Mouse (Mus musculus): ENCODE data around the gene Zcchc24. TPM values are rescaled to one million over a fixed set of nuclear protein-coding genes. Genes with fewer than 3 reads are reported as not detected.
A peak's percentile ranks its signal among the peaks of the same experiment; 100 is the strongest.

The Zcchc24 gene
- polyA plus RNA-seq, 1 experiment from 2014 or later, result 19.3 TPM

GRCm38 (mm10) chr14:25794331-25794730 is 25.5 kb upstream of the Zcchc24 start:
- WGBS, result 91% methylated on average over 2 of the region's 2 CpGs
- H3K36me3 ChIP-seq (ENCODE audit: insufficient read depth, low read length), result no peaks in the 10 kb centered on the region

GRCm38 (mm10) chr14:25790768-25791302 is 22.0 kb upstream of the Zcchc24 start:
- DNase-seq (ENCODE audit: low spot score), result peak; percentile 89
- peak; percentile 22; the same call in 1 of the 2 replicates for ATAC-seq

More at GRCm38 (mm10) chr14:25794331-25794730, 25.5 kb upstream of the Zcchc24 start:
- DNase-seq (ENCODE audit: low spot score) (no peak), ATAC-seq (no peak)
- Histone ChIP-seq H3K9me3 (ENCODE audit: low read length) (no peaks in the 10 kb centered on the region), H3K4me2 (replicated peaks; ENCODE audit: low read depth, low read length) (no peak overlapping the region), H3K9ac (replicated peaks; ENCODE audit: low read depth) (no peak overlapping the region), H3K27ac (ENCODE audit: low read length) (no peak overlapping the region), H3K4me3 (ENCODE audit: low read depth, low read length) (no peak overlapping the region), H3K27me3 (replicated peaks; ENCODE audit: insufficient read depth, low read length) (no peaks in the 10 kb centered on the region), H3K4me1 (ENCODE audit: insufficient read depth, low read depth, low read length) (no peaks in the 10 kb centered on the region)
- TF ChIP-seq CTCF (IDR thresholded peaks at IDR 0.05) (no peak), EP300 (IDR thresholded peaks at IDR 0.05) (no peak)

DNA sequence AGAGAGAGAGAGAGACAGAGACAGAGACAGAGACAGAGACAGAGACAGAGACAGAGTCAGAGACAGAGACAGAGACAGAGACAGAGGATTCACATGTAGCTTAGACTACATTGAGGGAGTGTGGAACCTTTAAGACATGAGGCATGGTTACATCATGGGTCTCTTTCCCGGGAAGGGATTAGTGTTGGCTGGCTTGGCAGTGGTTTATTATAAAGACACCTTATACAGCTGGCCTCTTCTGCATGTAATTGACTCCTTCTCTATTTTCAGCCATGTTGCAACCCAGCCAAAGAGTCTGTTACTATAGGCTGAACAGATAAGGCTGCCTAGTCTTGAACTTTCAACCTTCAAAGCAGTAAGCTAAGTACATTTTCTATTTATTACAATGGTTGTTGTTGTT is 21.1 kb upstream of the Zcchc24 start:
- 54% methylated on average over 1 of the region's 1 CpGs for WGBS
- no peaks in the 10 kb centered on the region for H3K9me3 ChIP-seq (ENCODE audit: low read length)
- TF ChIP-seq CTCF (IDR thresholded peaks at IDR 0.05) (no peak), EP300 (IDR thresholded peaks at IDR 0.05) (no peak)
- no peaks in the 10 kb centered on the region for H3K27me3 ChIP-seq (replicated peaks; ENCODE audit: insufficient read depth, low read length)
- peaks cover 3% of the 10 kb centered on the region; the same call in 1 of the 2 replicates for H3K4me1 ChIP-seq (ENCODE audit: insufficient read depth, low read depth, low read length)
- H3K27ac ChIP-seq (ENCODE audit: low read length), result no peak overlapping the region
- no peak overlapping the region for H3K4me3 ChIP-seq (ENCODE audit: low read depth, low read length)
- no peaks in the 10 kb centered on the region for H3K36me3 ChIP-seq (ENCODE audit: insufficient read depth, low read length)
- DNase-seq (ENCODE audit: low spot score) (peak; percentile 47), ATAC-seq (no peak)
- no peak overlapping the region for H3K4me2 ChIP-seq (replicated peaks; ENCODE audit: low read depth, low read length)
- no peak overlapping the region for H3K9ac ChIP-seq (replicated peaks; ENCODE audit: low read depth)

More at GRCm38 (mm10) chr14:25790768-25791302, 22.0 kb upstream of the Zcchc24 start:
- Histone ChIP-seq H3K4me2 (replicated peaks; ENCODE audit: low read depth, low read length) (no peak overlapping the region), H3K27me3 (replicated peaks; ENCODE audit: insufficient read depth, low read length) (no peaks in the 10 kb centered on the region), H3K36me3 (ENCODE audit: insufficient read depth, low read length) (no peaks in the 10 kb centered on the region), H3K9me3 (ENCODE audit: low read length) (no peaks in the 10 kb centered on the region), H3K27ac (ENCODE audit: low read length) (peak overlapping the region; percentile 44), H3K9ac (replicated peaks; ENCODE audit: low read depth) (no peak overlapping the region), H3K4me3 (ENCODE audit: low read depth, low read length) (no peak overlapping the region), H3K4me1 (ENCODE audit: insufficient read depth, low read depth, low read length) (peaks cover 3% of the 10 kb centered on the region; the same call in 1 of the 2 replicates)
- no peak for TF ChIP-seq CTCF (IDR thresholded peaks at IDR 0.05)
- peak; percentile 31; the same call in 1 of the 2 replicates for TF ChIP-seq EP300 (IDR thresholded peaks at IDR 0.05)
- 34% methylated on average over 6 of the region's 6 CpGs for WGBS

DNA sequence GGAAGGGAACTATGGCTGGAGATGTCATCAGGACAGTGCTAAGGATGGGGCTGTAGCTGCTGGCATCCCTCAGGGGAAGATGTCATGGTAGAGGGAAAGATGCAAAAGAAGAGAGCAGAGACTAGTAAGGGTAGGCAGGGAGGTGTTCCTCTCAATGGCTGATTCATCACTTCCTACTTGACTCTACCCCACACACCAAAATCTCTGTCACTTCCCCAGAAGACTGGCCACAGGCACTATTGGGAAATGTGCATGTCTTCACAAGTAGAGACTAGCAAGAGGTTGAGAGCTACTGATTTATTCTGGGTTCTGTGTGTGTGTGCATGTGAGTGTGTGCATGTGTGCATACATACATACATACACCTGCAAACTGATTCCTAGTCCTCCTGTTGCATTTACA is 20.4 kb upstream of the Zcchc24 start:
- Histone ChIP-seq H3K27ac (ENCODE audit: low read length) (no peak overlapping the region), H3K4me2 (replicated peaks; ENCODE audit: low read depth, low read length) (no peak overlapping the region), H3K27me3 (replicated peaks; ENCODE audit: insufficient read depth, low read length) (no peaks in the 10 kb centered on the region), H3K4me1 (ENCODE audit: insufficient read depth, low read depth, low read length) (peaks cover 3% of the 10 kb centered on the region; the same call in 1 of the 2 replicates), H3K9ac (replicated peaks; ENCODE audit: low read depth) (no peak overlapping the region), H3K4me3 (ENCODE audit: low read depth, low read length) (no peak overlapping the region), H3K36me3 (ENCODE audit: insufficient read depth, low read length) (no peaks in the 10 kb centered on the region), H3K9me3 (ENCODE audit: low read length) (no peaks in the 10 kb centered on the region)
- no peak for TF ChIP-seq EP300 (IDR thresholded peaks at IDR 0.05)
- TF ChIP-seq CTCF (IDR thresholded peaks at IDR 0.05), result no peak
- DNase-seq (ENCODE audit: low spot score), result peak; percentile 46
- no peak for ATAC-seq

DNA sequence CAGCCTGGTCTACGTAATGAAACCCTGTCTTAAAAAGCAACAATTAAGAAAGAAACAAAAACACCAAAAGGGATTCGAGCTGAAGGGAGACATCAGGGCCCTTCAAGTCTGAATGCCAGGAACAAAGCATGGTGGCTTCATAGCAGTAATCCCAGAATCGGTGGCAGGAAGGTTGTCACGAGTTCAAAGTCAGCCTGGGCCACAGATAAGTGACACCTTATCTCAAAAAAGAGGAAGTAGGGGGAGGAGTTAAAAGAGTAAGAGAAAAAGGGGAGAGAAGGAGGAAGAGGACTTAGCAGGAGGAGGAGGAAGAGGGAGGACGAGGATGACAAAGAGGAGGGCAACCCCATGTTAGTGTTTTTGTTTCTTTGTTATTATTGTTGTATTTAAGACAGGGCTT is 19.4 kb upstream of the Zcchc24 start:
- Histone ChIP-seq H3K9me3 (ENCODE audit: low read length) (no peaks in the 10 kb centered on the region), H3K36me3 (ENCODE audit: insufficient read depth, low read length) (no peaks in the 10 kb centered on the region), H3K27me3 (replicated peaks; ENCODE audit: insufficient read depth, low read length) (no peaks in the 10 kb centered on the region), H3K4me1 (ENCODE audit: insufficient read depth, low read depth, low read length) (peaks cover 3% of the 10 kb centered on the region; the same call in 1 of the 2 replicates), H3K4me3 (ENCODE audit: low read depth, low read length) (no peak overlapping the region), H3K27ac (ENCODE audit: low read length) (no peak overlapping the region), H3K9ac (replicated peaks; ENCODE audit: low read depth) (no peak overlapping the region), H3K4me2 (replicated peaks; ENCODE audit: low read depth, low read length) (no peak overlapping the region)
- WGBS, result 59% methylated on average over 5 of the region's 5 CpGs
- TF ChIP-seq EP300 (IDR thresholded peaks at IDR 0.05) (no peak), CTCF (IDR thresholded peaks at IDR 0.05) (no peak)
- DNase-seq (ENCODE audit: low spot score) (no peak), ATAC-seq (no peak)

DNA sequence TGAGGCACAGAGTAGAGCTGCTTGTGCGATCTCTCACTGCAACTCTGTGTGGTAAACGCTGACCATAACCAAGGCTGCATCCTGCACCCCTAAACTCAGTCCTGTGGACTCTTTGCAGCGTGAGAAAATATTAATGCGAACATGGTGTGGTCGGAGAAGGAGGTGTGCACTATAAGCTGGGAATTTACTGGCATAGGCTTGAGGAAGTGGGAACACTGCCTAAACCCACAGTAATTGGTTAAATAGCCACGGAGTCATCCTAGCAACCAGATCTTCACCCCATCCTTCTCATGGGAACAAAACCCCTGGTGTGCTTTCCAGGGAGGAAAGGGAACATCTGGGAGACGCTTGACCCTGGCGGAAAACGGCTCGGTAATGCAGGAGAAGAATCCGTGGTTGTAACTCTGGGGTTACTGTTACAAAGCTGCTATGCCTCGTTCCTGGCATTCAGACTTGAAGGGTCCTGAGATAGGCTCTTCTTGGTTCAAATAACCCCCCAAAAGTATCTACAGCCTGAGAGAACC is 18.6 kb upstream of the Zcchc24 start:
- Histone ChIP-seq H3K36me3 (ENCODE audit: insufficient read depth, low read length) (no peaks in the 10 kb centered on the region), H3K27me3 (replicated peaks; ENCODE audit: insufficient read depth, low read length) (no peaks in the 10 kb centered on the region), H3K9ac (replicated peaks; ENCODE audit: low read depth) (no peak overlapping the region), H3K4me3 (ENCODE audit: low read depth, low read length) (no peak overlapping the region), H3K27ac (ENCODE audit: low read length) (peak overlapping the region; percentile 48), H3K4me1 (ENCODE audit: insufficient read depth, low read depth, low read length) (peaks cover 3% of the 10 kb centered on the region; the same call in 1 of the 2 replicates), H3K4me2 (replicated peaks; ENCODE audit: low read depth, low read length) (no peak overlapping the region), H3K9me3 (ENCODE audit: low read length) (no peaks in the 10 kb centered on the region)
- no peak for DNase-seq (ENCODE audit: low spot score)
- no peak for TF ChIP-seq CTCF (IDR thresholded peaks at IDR 0.05)
- ATAC-seq, result no peak
- WGBS, result 60% methylated on average over 12 of the region's 12 CpGs

Measured in lung, postnatal 0 days (tissue).